Mouse (Mus musculus): Measurements from ENCODE around the gene Lin7a. TPM values are rescaled to one million over a fixed set of nuclear protein-coding genes. Genes with fewer than 3 reads are reported as not detected.

The Lin7a gene
- polyA plus RNA-seq, 1 experiment = not detected

DNA sequence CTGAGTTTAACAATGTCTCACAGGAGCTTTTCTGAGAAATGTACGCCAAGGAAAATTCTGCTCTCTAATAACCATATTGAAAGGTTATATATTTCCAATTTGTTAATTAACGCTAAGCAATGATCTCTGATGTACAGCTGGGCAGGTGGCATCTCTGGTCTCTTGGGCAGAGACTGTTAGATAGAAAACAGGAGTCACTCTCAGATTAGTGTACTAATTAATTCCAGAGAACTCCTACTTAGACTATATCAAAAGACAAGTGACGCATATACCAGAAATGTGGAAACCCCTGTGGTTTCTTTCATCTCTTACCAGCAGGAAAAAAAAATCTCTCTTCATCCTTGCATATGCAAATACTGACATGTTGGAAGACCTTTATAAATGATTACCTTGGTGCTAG, 76.4 kb downstream of the Lin7a start:
- TF ChIP-seq CTCF (IDR thresholded peaks at IDR 0.05; ENCODE audit: insufficient read depth, low read length) = no peak
- no peak for TF ChIP-seq POLR2A (IDR thresholded peaks at IDR 0.05; ENCODE audit: borderline replicate concordance, extremely low read depth, low read depth, low read length)
- Histone ChIP-seq H3K4me3 (replicated peaks; ENCODE audit: extremely low read depth, low read depth, low read length) (no peak overlapping the region), H3K4me1 (ENCODE audit: control insufficient read depth, insufficient read depth, low read length) (no peaks in the 10 kb centered on the region)
- WGBS = 80% methylated on average over 3 of the region's 3 CpGs
- no peak for DNase-seq

DNA sequence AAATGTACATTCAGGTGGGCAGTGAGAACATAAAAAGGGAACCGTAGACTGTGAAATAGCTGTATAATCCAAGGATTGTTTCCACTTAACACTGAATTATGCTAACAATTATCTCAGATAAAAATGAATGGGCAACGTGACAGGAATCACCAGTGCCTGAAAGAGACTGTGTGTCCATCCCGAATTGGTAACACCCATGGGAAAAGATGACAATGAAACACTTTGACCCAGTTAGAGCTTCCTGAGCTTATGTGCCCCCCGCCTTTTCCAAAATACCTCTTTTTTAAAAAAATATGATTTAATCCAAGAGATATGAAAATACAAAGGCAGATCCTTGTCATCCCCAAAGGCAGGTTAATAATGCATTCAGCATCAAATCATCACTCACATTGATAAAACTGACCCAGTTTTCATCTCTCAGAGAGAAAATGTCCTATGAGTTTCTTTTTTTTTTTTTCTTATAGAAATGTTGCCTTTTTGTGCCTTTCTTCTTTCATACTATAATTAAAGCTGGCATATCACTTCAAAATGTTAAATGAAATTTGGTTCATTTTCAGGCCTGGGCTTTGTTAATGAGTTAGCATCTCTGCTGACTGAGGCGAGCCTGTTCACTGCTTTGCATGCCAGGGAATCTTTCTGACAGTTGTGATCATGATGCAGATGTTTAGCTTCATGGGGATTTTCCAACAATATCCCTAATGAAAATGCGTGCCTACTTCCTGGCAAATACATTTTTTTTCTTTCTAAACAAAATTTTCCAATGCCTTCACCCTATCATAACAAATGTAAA, 80.4 kb downstream of the Lin7a start:
- DNase-seq = no peak
- no peak overlapping the region for H3K4me3 ChIP-seq (replicated peaks; ENCODE audit: extremely low read depth, low read depth, low read length)
- 67% methylated on average over 6 of the region's 6 CpGs for WGBS
- TF ChIP-seq POLR2A (IDR thresholded peaks at IDR 0.05; ENCODE audit: borderline replicate concordance, extremely low read depth, low read depth, low read length) (no peak), CTCF (IDR thresholded peaks at IDR 0.05; ENCODE audit: insufficient read depth, low read length) (no peak)
- no peaks in the 10 kb centered on the region for H3K4me1 ChIP-seq (ENCODE audit: control insufficient read depth, insufficient read depth, low read length)

GRCm38 (mm10) chr10:107353483-107353882, 82.0 kb downstream of the Lin7a start:
- no peak overlapping the region for H3K4me3 ChIP-seq (replicated peaks; ENCODE audit: extremely low read depth, low read depth, low read length)
- 94% methylated on average over 3 of the region's 3 CpGs for WGBS
- no peaks in the 10 kb centered on the region for H3K4me1 ChIP-seq (ENCODE audit: control insufficient read depth, insufficient read depth, low read length)
- TF ChIP-seq CTCF (IDR thresholded peaks at IDR 0.05; ENCODE audit: insufficient read depth, low read length) = no peak
- no peak for TF ChIP-seq POLR2A (IDR thresholded peaks at IDR 0.05; ENCODE audit: borderline replicate concordance, extremely low read depth, low read depth, low read length)
- DNase-seq = no peak

GRCm38 (mm10) chr10:107358443-107359040, 87.1 kb downstream of the Lin7a start:
- no peak overlapping the region for H3K4me3 ChIP-seq (replicated peaks; ENCODE audit: extremely low read depth, low read depth, low read length)
- no peak for TF ChIP-seq CTCF (IDR thresholded peaks at IDR 0.05; ENCODE audit: insufficient read depth, low read length)
- no peak for TF ChIP-seq POLR2A (IDR thresholded peaks at IDR 0.05; ENCODE audit: borderline replicate concordance, extremely low read depth, low read depth, low read length)
- WGBS = 75% methylated on average over 6 of the region's 6 CpGs
- H3K4me1 ChIP-seq (ENCODE audit: control insufficient read depth, insufficient read depth, low read length) = no peaks in the 10 kb centered on the region
- no peak for DNase-seq

DNA sequence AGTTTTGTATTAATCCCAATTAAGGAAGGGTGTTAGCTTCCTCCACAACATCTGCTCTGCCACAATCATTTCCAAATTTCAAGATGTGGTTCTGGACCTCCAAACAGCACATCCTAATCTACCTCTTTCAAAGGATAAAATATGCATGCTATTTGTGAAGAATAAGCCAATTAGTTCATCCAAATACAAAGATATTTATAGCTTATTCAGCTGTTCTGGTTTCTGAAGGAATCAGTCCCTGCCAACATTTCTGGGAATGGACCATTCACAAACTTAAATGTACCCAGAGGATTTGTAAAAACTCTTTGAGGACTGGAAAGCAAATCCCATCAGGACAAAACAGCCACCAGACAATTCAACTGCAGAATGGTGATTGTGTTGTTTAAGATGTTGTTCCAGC, 87.8 kb downstream of the Lin7a start:
- no peak for DNase-seq
- no peak overlapping the region for H3K4me3 ChIP-seq (replicated peaks; ENCODE audit: extremely low read depth, low read depth, low read length)

DNA sequence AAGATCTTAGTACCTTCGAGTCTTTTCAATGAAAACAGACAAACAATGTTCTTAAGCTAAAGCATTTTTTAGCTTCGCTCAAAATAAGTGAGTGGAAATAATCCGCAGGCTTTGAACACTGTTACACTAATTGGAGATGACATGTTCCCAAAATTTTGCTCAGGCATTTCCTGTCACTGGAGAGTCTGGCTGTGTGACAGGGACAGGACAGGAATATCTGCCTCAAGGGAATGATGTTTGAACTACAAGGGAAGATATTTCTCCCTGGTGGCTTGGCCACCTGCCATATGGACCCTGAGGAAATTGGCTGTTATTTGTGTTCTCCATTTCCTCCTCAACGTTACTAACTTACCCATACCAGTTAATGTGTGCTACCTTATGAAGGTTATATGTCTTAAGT, 90.1 kb downstream of the Lin7a start:
- no peaks in the 10 kb centered on the region for H3K4me1 ChIP-seq (ENCODE audit: control insufficient read depth, insufficient read depth, low read length)
- WGBS = 36% methylated on average over 4 of the region's 4 CpGs
- TF ChIP-seq CTCF (IDR thresholded peaks at IDR 0.05; ENCODE audit: insufficient read depth, low read length) (no peak), POLR2A (IDR thresholded peaks at IDR 0.05; ENCODE audit: borderline replicate concordance, extremely low read depth, low read depth, low read length) (no peak)
- no peak for DNase-seq
- H3K4me3 ChIP-seq (replicated peaks; ENCODE audit: extremely low read depth, low read depth, low read length) = no peak overlapping the region

More for the DNA sequence above, 87.8 kb downstream of the Lin7a start:
- no peaks in the 10 kb centered on the region for H3K4me1 ChIP-seq (ENCODE audit: control insufficient read depth, insufficient read depth, low read length)
- TF ChIP-seq POLR2A (IDR thresholded peaks at IDR 0.05; ENCODE audit: borderline replicate concordance, extremely low read depth, low read depth, low read length) (no peak), CTCF (IDR thresholded peaks at IDR 0.05; ENCODE audit: insufficient read depth, low read length) (no peak)

GRCm38 (mm10) chr10:107362026-107362425, 90.5 kb downstream of the Lin7a start:
- Histone ChIP-seq H3K4me1 (ENCODE audit: control insufficient read depth, insufficient read depth, low read length) (no peaks in the 10 kb centered on the region), H3K4me3 (replicated peaks; ENCODE audit: extremely low read depth, low read depth, low read length) (no peak overlapping the region)
- DNase-seq = no peak
- whole genome bisulfite sequencing = 81% methylated on average over 2 of the region's 2 CpGs
- TF ChIP-seq POLR2A (IDR thresholded peaks at IDR 0.05; ENCODE audit: borderline replicate concordance, extremely low read depth, low read depth, low read length) (no peak), CTCF (IDR thresholded peaks at IDR 0.05; ENCODE audit: insufficient read depth, low read length) (no peak)

- TF ChIP-seq POLR2A (IDR thresholded peaks at IDR 0.05; ENCODE audit: borderline replicate concordance, extremely low read depth, low read depth, low read length) = no peak
- no peak for TF ChIP-seq CTCF (IDR thresholded peaks at IDR 0.05; ENCODE audit: insufficient read depth, low read length)
- Histone ChIP-seq H3K4me1 (ENCODE audit: control insufficient read depth, insufficient read depth, low read length) (no peaks in the 10 kb centered on the region), H3K4me3 (replicated peaks; ENCODE audit: extremely low read depth, low read depth, low read length) (no peak overlapping the region)
- DNase-seq = no peak
- 69% methylated on average over 16 of the region's 16 CpGs for WGBS
Observed at GRCm38 (mm10) chr10:107363049-107363816, 91.7 kb downstream of the Lin7a start.

DNA sequence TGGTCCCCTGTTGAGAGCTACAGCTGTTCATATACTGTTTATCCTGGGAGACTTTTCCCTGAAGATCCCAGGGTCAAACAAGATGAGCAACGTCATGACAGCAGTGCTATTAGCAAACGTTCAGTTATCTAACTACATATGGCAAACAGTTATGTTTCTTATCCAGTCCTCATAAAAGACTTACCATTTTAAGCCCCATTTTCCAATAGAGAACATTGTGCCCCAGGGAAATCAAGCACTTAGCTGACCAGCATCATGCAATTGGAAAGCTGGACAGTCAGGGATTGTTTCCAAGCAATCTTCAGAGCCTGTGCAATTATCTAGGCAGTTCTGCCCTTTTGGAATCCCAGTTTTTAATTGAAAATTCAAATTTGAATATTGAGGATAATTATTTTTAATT, 105.7 kb downstream of the Lin7a start:
- DNase-seq = no peak
- Histone ChIP-seq H3K4me3 (replicated peaks; ENCODE audit: extremely low read depth, low read depth, low read length) (no peak overlapping the region), H3K4me1 (ENCODE audit: control insufficient read depth, insufficient read depth, low read length) (no peaks in the 10 kb centered on the region)
- WGBS = 18% methylated on average over 2 of the region's 2 CpGs
- no peak for TF ChIP-seq CTCF (IDR thresholded peaks at IDR 0.05; ENCODE audit: insufficient read depth, low read length)
- TF ChIP-seq POLR2A (IDR thresholded peaks at IDR 0.05; ENCODE audit: borderline replicate concordance, extremely low read depth, low read depth, low read length) = no peak

Measured in lung, adult 2 months (tissue).